12 mouse cellular contexts compared by ENCODE assay signal in genomic region chr2:139934577-139934976, GRCm38 (mm10).
DNase-seq lines count a peak whose midpoint lies in the region; ATAC-seq lines count a peak whose summit lies in the region.
"Had no signal": no experiment of that assay in that cellular context is flagged by ENCODE, and none has a peak within 500 bp of the region (broad histone marks: within the 10 kb centered on the region; RNA-seq: fewer than 3 reads in every experiment).

No protein-coding gene starts in this region.

- H3K4me2 ChIP-seq in hindbrain, embryonic 11.5 days (replicated peaks; ENCODE audit: low read depth, low read length), result no peak overlapping the region
- no peak overlapping the region for H3K4me2 ChIP-seq in hindbrain, embryonic 16.5 days (ENCODE audit: low read length)
- no peak overlapping the region for H3K4me2 ChIP-seq in forebrain, embryonic 11.5 days (ENCODE audit: low read depth, low read length, severe bottlenecking)
- H3K4me2 ChIP-seq: heart, embryonic 15.5 days had no signal

- no peak for ATAC-seq in hindbrain, embryonic 11.5 days (ENCODE audit: low FRiP score)
- no peak for ATAC-seq in hindbrain, embryonic 16.5 days
- ATAC-seq in forebrain, embryonic 11.5 days (replicated peaks; ENCODE audit: low FRiP score), result no peak

- H3K9ac ChIP-seq in hindbrain, embryonic 11.5 days (ENCODE audit: low read depth, low read length), result no peak overlapping the region
- H3K9ac ChIP-seq in hindbrain, embryonic 16.5 days (ENCODE audit: low read depth, low read length), result no peak overlapping the region
- no peak overlapping the region for H3K9ac ChIP-seq in forebrain, embryonic 11.5 days (ENCODE audit: low read length)
- H3K9ac ChIP-seq: heart, embryonic 15.5 days had no signal

- intact Hi-C loops in left cerebral cortex, postnatal 14 days (cut with DNase I), result no loop called here

- H3K27ac ChIP-seq in hindbrain, embryonic 11.5 days (ENCODE audit: low read depth, low read length), result no peak overlapping the region
- no peak overlapping the region for H3K27ac ChIP-seq in hindbrain, embryonic 16.5 days (ENCODE audit: low read depth, low read length)
- H3K27ac ChIP-seq in forebrain, embryonic 11.5 days (ENCODE audit: low read depth, low read length), result no peak overlapping the region
- H3K27ac ChIP-seq: heart, embryonic 15.5 days had no signal

- WGBS in hindbrain, embryonic 11.5 days, result 71% methylated on average over 10 of the region's 10 CpGs
- WGBS in hindbrain, embryonic 16.5 days, result 84% methylated on average over 10 of the region's 10 CpGs
- WGBS in forebrain, embryonic 11.5 days, result 74% methylated on average over 10 of the region's 10 CpGs

- peak; percentile 20 for DNase-seq in hindbrain, embryonic 11.5 days (ENCODE audit: low spot score)
- DNase-seq in embryo, embryonic 10.5 days (ENCODE audit: low spot score), result peak; percentile 78
- DNase-seq in induced T-regulatory cell, adult 2 months (ENCODE audit: low read depth), result peak; percentile 31
- peak; percentile 83 for DNase-seq in thymus, postnatal 0 days (ENCODE audit: low spot score)
- no peak for DNase-seq in adrenal gland, postnatal 36 days
- DNase-seq in left cerebral cortex, postnatal 14 days (ENCODE audit: low spot score in 2 of 2), result no peak
- DNase-seq in forebrain, embryonic 11.5 days (ENCODE audit: low spot score), result no peak
- DNase-seq: adrenal gland, postnatal 14 days; kidney, adult 18-20 months; lung, adult 18-20 months had no signal

- no peaks in the 10 kb centered on the region for H3K4me1 ChIP-seq in hindbrain, embryonic 11.5 days (replicated peaks; ENCODE audit: control insufficient read depth, insufficient read depth, low read length)
- no peaks in the 10 kb centered on the region for H3K4me1 ChIP-seq in hindbrain, embryonic 16.5 days (ENCODE audit: control insufficient read depth, insufficient read depth, low read depth, low read length)
- H3K4me1 ChIP-seq in forebrain, embryonic 11.5 days (replicated peaks; ENCODE audit: control insufficient read depth, insufficient read depth, low read length), result no peaks in the 10 kb centered on the region
- H3K4me1 ChIP-seq: heart, embryonic 15.5 days had no signal

- H3K9me3 ChIP-seq in hindbrain, embryonic 11.5 days (ENCODE audit: control insufficient read depth, low read length), result no peaks in the 10 kb centered on the region
- no peaks in the 10 kb centered on the region for H3K9me3 ChIP-seq in hindbrain, embryonic 16.5 days (ENCODE audit: control insufficient read depth, low read length)
- no peaks in the 10 kb centered on the region for H3K9me3 ChIP-seq in forebrain, embryonic 11.5 days (ENCODE audit: control insufficient read depth, low read length)
- H3K9me3 ChIP-seq: heart, embryonic 15.5 days had no signal

- H3K4me3 ChIP-seq in hindbrain, embryonic 11.5 days (ENCODE audit: low read depth, low read length), result no peak overlapping the region
- no peak overlapping the region for H3K4me3 ChIP-seq in hindbrain, embryonic 16.5 days (ENCODE audit: low read length)
- no peak overlapping the region for H3K4me3 ChIP-seq in forebrain, embryonic 11.5 days (ENCODE audit: low read depth, low read length)
- H3K4me3 ChIP-seq: heart, embryonic 15.5 days had no signal

- H3K36me3 ChIP-seq in hindbrain, embryonic 11.5 days (ENCODE audit: control insufficient read depth, insufficient read depth, low read length), result no peaks in the 10 kb centered on the region
- no peaks in the 10 kb centered on the region for H3K36me3 ChIP-seq in hindbrain, embryonic 16.5 days (ENCODE audit: control insufficient read depth, insufficient read depth, low read length)
- no peaks in the 10 kb centered on the region for H3K36me3 ChIP-seq in forebrain, embryonic 11.5 days (ENCODE audit: control insufficient read depth, insufficient read depth, low read length)
- H3K36me3 ChIP-seq: heart, embryonic 15.5 days had no signal

- no peaks in the 10 kb centered on the region for H3K27me3 ChIP-seq in hindbrain, embryonic 11.5 days (ENCODE audit: control insufficient read depth, insufficient read depth, low read length)
- H3K27me3 ChIP-seq in hindbrain, embryonic 16.5 days (replicated peaks; ENCODE audit: control insufficient read depth, insufficient read depth, low read length), result no peaks in the 10 kb centered on the region
- no peaks in the 10 kb centered on the region for H3K27me3 ChIP-seq in forebrain, embryonic 11.5 days (ENCODE audit: control insufficient read depth, insufficient read depth, low read length)
- H3K27me3 ChIP-seq: heart, embryonic 15.5 days had no signal

Comparison
In these comparisons a context has a peak if more than half of its experiments do, and no peak if none do; other contexts are left out.
1. DNase-seq: peak in hindbrain, embryonic 11.5 days (single experiment), embryo, embryonic 10.5 days (single experiment), induced T-regulatory cell, adult 2 months (single experiment) and thymus, postnatal 0 days (single experiment); none in adrenal gland, postnatal 36 days (0 of 2), left cerebral cortex, postnatal 14 days (0 of 2) and forebrain, embryonic 11.5 days (single experiment).